Mouse (Mus musculus): Measurements from ENCODE around the gene Gzmm.

The Gzmm gene

DNA sequence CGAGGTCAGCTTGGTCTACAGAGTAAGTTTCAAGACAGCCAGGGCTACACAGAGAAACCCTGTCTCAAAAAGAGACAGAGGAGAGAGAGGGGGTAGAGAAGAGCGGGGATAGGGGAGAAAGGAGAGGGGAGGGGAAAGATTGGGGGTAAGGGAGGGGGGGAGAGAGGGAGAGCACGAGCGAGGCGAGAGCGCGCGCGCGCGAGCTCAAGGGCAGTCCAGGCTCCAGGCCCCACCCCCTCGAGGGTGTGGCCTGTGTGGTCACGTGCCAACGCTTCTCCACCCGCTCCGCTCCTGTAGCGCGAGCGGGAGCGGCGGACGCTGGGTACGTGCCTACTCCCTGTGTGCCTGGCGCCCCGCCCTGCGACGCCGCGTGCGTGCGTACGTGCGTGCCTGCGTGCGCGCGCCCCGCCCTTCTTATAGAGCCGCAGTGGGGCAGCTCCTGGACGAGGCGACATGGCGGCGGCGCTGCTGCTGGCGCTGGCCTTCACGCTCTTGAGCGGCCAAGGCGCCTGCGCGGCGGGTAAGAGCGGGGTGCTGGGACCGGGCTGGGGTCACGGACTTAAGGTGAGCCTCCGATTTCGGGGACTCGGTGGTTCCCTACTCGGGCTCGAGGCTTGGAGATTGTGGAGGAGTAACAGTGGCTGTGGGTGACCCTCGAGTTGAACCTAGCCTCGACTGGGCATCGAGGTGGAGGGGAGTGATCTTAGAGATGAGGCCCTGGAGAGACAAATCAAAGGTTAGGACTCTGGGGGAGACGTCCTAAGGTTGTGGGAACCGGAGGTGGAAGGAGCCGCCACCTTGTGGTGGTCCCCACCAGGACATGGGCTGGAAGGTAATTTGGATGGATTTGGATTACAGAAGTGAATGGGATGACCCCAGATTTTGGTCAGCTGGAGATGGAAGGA lies 15.5 kb downstream of the Gzmm start, which contains the start of gene Bsg:
Gene Bsg, plus strand, starts transcription at position 427 of the 905 bp plus-strand sequence.
- peak; percentile 97 to 98 for DNase-seq

DNA sequence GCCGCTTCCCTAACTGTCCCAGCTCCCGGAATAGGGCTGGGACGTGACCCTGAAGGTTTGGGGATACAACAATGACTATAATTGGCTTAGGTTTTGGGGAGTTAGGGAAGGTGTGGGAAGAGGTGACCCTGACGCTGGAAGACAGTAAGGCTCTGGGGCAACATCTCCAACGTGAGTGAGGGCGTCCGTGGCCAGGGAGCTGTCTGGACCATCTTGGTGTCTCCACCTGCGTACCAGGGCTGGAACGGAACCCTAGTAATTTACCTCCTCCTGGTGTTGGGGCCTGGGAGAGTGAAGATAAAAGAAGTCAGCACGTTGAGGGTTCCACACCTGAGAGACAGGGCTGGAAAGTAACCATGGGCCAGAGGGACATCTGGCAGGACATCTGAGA lies 16.1 kb downstream of the Gzmm start:
- DNase-seq, result no peak

DNA sequence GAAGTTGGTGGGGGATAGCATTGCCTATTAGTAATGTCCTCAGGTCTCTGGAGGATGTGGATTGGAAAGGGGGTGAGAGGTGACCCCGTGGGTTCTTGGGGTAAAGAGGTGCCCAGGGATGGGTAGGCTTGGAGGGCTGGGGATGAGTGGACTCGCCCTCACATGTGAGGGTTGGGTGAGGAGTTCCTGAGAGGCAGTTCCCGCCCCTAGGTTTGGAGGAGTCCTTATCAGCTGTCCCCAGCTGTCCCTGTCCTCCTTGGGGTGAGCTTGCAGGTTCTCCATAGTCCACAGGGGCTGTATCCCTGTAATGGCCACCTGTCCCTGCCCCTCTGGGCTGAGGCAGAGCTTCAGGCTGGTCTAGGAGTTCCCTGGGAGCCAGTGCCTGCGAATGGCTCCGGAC lies 17.1 kb downstream of the Gzmm start:
- no peak for DNase-seq

DNA sequence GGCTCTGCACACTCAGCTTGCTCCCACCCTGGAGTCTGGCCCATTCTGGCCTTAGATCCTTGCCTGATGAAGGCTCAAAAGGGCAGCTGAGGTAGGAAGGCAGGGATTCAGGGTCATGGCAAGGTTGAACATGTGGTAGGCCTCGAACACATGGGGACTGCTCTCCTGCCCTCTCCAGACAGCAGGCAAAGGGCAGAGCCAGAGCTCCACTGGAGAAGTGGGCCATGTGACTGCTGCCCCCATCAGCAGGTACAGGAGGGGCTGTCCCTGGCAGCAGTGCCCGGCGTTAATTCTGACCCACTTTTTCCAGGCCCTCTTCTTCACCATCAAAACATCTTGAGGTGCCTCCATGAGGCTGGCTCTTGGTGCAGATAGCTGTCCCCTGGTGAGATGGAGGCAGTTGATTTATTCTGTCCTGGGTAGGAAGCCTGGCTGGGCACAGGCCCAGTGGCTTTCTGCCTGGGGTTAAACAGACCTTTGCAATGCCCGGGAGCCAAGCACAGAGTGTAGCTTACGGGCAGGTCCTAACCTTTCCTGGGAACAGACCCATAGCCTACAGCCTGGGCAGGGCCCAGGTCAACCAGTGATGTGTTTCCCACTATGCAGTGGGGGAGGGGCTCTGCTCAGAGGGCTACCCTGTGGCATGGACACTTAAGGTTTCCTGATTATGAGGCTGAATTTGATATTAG lies 17.7 kb downstream of the Gzmm start:
- no peak for DNase-seq

GRCm38 (mm10) chr10:79707162-79707561 lies 18.3 kb downstream of the Gzmm start:
- no peak for DNase-seq

DNA sequence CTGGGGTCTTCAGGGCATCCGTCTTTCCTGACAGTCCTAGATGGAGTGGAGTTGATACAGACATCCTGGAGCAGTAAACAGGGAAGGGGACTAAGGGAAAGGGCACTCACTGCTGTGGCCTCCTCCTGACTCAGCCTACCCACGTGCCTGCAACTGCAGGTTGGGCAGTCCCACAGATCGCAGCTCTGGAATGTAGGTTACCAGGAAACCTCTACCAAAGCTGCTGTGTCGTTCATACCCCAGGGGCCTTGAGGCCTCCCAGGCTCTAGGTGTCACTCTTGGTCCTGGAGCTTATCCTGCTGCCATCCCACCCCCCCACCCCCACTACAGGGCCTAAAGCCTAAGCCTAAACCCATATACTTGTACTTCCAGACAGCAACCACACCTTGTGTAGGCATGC lies 18.9 kb downstream of the Gzmm start:
- no peak for DNase-seq

- DNase-seq, result no peak
Measured at GRCm38 (mm10) chr10:79708668-79709067, 19.8 kb downstream of the Gzmm start.

GRCm38 (mm10) chr10:79709307-79709706 lies 20.5 kb downstream of the Gzmm start:
- DNase-seq, result no peak

GRCm38 (mm10) chr10:79712029-79712428 lies 23.2 kb downstream of the Gzmm start:
- DNase-seq, result no peak

GRCm38 (mm10) chr10:79712499-79713126 lies 23.8 kb downstream of the Gzmm start:
- DNase-seq, result peak; percentile 41 to 73

DNA sequence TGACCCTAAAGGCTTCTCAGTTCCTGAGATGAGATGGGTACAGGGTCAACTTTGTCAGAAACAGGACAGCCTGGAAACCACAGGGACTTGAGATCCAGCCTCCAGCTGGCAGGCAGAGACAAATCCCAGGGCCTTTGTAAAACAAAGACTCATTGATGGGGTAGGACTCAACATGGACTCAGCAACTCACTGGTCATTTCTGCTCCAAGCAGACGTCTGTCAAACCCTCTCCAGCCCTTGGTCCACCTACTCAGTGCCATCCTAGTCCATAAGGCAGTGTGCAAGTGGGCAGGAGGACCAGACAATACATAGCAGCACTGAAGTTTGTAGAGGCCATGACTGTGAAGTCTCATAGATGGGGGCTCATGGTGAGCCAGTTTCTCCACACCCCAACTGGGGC lies 24.3 kb downstream of the Gzmm start:
- no peak for DNase-seq

DNA sequence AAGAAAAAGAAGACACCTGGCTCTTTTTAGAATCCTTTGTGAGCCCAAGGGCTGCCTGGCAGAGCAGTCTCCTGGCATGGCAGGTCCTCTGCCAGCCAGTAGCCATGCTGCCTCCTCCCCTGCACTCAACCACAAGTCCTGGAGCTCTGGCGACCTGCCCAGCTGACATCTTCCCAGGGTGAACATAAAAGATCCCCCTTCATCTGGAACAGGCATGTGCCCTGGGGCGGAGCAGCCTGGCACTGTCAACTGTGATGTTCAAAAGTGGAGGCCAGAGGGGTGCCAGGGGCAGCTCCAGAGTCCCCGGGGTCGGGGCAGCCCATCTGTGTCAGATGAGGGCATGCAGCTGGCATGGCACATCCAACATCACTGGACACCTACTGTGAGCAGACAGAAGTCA lies 26.2 kb downstream of the Gzmm start:
- DNase-seq, result no peak

DNA sequence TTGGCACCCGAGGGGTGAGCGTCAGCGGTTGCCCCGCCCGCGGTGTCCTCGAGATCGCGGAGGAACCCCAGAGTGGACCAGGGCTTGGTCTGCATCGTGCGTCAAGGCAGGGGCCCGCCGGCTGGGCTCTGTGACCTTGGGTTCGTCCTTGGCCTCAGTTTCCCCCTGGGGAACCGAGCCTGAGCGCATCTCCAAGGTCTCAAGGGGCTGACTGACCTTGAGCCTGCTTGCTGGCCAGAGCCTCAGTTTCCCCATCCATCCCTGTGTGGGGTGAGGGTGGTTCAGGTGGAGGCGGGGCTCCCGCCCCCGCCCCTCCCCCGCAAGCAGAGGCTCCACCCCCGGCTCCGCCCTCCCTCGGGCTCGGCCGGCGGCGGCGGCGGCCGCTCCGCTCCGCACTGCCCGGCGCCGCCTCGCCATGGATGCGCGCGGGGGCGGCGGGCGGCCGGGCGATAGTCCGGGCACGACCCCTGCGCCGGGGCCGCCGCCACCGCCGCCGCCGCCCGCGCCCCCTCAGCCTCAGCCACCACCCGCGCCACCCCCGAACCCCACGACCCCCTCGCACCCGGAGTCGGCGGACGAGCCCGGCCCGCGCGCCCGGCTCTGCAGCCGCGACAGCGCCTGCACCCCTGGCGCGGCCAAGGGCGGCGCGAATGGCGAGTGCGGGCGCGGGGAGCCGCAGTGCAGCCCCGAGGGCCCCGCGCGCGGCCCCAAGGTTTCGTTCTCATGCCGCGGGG lies 27.6 kb downstream of the Gzmm start, which contains the start of gene Hcn2:
Gene Hcn2, plus strand, starts transcription at position 381 of the 734 bp plus-strand sequence.
- no peak for DNase-seq

DNA sequence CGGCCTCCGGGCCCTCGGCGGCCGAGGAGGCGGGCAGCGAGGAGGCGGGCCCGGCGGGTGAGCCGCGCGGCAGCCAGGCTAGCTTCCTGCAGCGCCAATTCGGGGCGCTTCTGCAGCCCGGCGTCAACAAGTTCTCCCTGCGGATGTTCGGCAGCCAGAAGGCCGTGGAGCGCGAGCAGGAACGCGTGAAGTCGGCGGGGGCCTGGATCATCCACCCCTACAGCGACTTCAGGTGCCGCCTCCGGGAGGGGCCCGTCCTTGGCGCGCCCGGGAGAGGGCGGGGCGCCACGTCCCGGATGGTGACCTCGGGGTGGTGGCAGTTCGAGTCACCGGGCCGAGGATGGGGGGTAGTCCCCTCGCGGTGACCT lies 28.2 kb downstream of the Gzmm start:
- no peak for DNase-seq

DNA sequence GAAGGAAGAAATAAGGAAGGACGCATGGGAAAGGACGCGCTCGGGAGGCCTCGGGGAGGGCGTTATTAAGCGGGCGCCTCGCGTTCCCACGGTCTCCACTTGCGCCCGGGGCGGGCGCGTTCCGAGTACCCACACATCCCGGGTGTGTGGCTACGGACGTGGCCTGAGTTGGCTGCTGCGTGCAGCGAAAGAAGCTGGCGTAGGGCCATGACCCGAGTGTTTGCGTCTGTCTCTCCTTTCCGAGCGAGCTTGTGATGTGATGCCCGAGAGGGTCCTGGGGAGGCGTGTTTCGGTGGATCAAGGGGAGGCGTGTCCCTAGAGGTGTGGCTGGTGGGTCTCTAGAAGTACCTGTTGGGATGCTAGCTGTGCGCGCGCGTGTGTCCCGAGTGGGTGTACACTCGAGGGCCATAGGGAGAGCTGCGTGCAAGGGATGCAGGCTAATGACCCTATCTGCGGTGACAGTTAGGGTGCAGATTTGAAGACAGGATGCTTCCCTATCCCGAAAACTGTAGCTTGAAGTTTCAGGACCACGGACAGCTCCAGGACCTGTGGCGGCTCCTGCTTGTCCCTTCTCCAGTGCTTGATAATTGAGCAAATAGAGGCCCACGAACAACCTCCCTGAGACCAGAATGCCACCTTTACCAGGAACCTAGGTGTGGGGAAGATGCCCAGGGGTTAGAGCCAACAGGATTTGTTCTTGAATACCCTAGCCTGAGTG lies 29.0 kb downstream of the Gzmm start:
- peak in 1 of 2 experiments; percentile 54 for DNase-seq

- no peak for DNase-seq
Measured at GRCm38 (mm10) chr10:79721089-79721488, 32.3 kb downstream of the Gzmm start.

GRCm38 (mm10) chr10:79723047-79723446 lies 34.2 kb downstream of the Gzmm start:
- no peak for DNase-seq

GRCm38 (mm10) chr10:79723692-79724091 lies 34.9 kb downstream of the Gzmm start:
- DNase-seq, result no peak

- DNase-seq, result peak in 1 of 2 experiments; percentile 51
Measured at GRCm38 (mm10) chr10:79726090-79726489, 37.3 kb downstream of the Gzmm start.

DNA sequence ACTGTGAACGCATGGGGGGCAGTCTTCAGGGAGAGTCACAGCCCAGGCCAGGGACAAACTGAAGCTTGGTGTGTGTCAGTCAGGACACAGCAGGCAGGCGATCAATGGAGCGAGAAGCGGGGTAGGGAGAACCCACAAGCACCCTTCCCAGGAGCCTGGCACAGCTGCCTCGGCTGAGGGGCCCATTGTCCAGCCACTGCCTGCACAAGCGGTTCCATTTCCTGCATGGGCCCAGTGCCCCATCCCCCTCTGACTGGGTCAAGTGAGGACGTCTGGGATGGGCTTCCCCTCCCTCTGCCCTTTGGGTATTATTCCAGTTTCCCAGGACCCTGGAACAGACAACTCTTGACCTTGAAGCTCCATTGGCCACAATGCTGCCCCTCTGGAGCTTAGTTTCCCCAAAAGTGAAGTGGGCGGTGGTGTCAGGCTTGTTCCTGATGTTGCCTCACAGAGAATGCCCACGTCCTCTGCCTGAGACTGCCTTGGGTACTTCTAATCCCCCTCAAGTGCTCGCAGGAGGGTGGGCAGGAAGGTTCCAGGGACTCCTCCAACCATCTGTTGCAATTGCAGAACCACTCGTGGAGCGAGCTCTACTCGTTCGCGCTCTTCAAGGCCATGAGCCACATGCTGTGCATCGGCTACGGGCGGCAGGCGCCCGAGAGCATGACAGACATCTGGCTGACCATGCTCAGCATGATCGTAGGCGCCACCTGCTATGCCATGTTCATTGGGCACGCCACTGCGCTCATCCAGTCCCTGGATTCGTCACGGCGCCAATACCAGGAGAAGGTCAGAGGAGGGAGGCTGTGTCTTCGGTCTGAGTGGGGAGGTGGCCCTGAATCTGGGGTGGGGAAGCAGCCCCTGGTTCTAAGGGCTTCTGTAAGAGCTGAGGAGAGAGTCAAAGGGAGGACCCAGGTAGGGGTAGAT lies 39.8 kb downstream of the Gzmm start:
- DNase-seq, result no peak

Measured in spleen, adult 18-20 months (tissue).